Mouse (Mus musculus) neural tube, embryonic 15.5 days (tissue): Measurements from ENCODE around the gene 1700016C15Rik. TPM values are rescaled to one million over a fixed set of nuclear protein-coding genes. Genes with fewer than 3 reads are reported as not detected.

Source experiments
- ATAC-seq: fragments of 200-750 bp; cut with Nextera tagmentation; 2 replicates; pipeline ENCODE4 v1.8.0; 2017; ENCODE audit warnings: mild to moderate bottlenecking, moderate TSS enrichment, moderate library complexity; ENCODE audit not compliant: low FRiP score
- H3K27ac ChIP-seq: fragments of 300-500 bp; sonication (generic); replicated peaks from 2 replicates; pipeline ENCODE4 v1.5.1; 2015; ENCODE audit warnings: mild to moderate bottlenecking, inconsistent platforms
- H3K27me3 ChIP-seq: fragments of 300-500 bp; sonication (generic); replicated peaks from 2 replicates; pipeline ENCODE4 v1.6.1; 2015; ENCODE audit warnings: inconsistent platforms
- H3K36me3 ChIP-seq: fragments of 300-500 bp; sonication (generic); 2 replicates; pipeline ENCODE4 v1.6.1; 2015; ENCODE audit warnings: inconsistent platforms
- H3K4me1 ChIP-seq: fragments of 300-500 bp; sonication (generic); 2 replicates; pipeline ENCODE4 v1.6.1; 2015; ENCODE audit warnings: inconsistent platforms
- H3K4me2 ChIP-seq: fragments of 300-500 bp; sonication (generic); 2 replicates; pipeline ENCODE4 v1.6.1; 2015; ENCODE audit warnings: inconsistent platforms, mild to moderate bottlenecking, moderate library complexity
- H3K4me3 ChIP-seq: fragments of 300-500 bp; sonication (generic); replicated peaks from 2 replicates; pipeline ENCODE4 v1.5.1; 2015; ENCODE audit warnings: mild to moderate bottlenecking, inconsistent platforms
- H3K9ac ChIP-seq: fragments of 300-500 bp; sonication (generic); replicated peaks from 2 replicates; pipeline ENCODE4 v1.6.1; 2015; ENCODE audit warnings: mild to moderate bottlenecking, inconsistent platforms
- H3K9me3 ChIP-seq: fragments of 300-500 bp; sonication (generic); replicated peaks from 2 replicates; pipeline ENCODE4 v1.6.1; 2016; ENCODE audit warnings: inconsistent platforms
- WGBS: fragments of 180-500 bp; shearing (Covaris S2); methylation state at CpG from one replicate; pipeline ENCODE4 v1.1.7; 2015; ENCODE audit warnings: mixed read lengths; 5-methylcytosine and 5-hydroxymethylcytosine counted together
- polyA plus RNA-seq: library from polyadenylated mRNA; unstranded; fragments of >200 nt; fragmentation: Nextera tagmentation; extraction: Ambion mirVana; gene quantifications from 2 replicates; pipeline ENCODE4 v1.2.1, GENCODE M21; 2015

Gene 1700016C15Rik
- polyA plus RNA-seq, 1 experiment from 2014 or later: not detected

- peak overlapping the region; percentile 92 for H3K4me2 ChIP-seq
- peak overlapping the region; percentile 48 for H3K4me3 ChIP-seq
- no peaks in the 10 kb centered on the region for H3K9me3 ChIP-seq
- no peaks in the 10 kb centered on the region for H3K27me3 ChIP-seq
- 0 out of 2 replicates have a peak overlapping the region, but pooled peaks have one; percentile 49 for H3K9ac ChIP-seq
- H3K36me3 ChIP-seq: no peaks in the 10 kb centered on the region
- no peak; the same call in 1 of the 2 replicates for ATAC-seq
- 42% methylated on average over 6 of the region's 6 CpGs for WGBS
- peaks cover 9% of the 10 kb centered on the region; the same call in 1 of the 2 replicates for H3K4me1 ChIP-seq
- H3K27ac ChIP-seq: no peak overlapping the region
These were observed 26.3 kb upstream of the 1700016C15Rik start for GRCm38 (mm10) chr1:177703147-177703807.

GRCm38 (mm10) chr1:177705204-177705603 is 24.4 kb upstream of the 1700016C15Rik start:
- H3K4me1 ChIP-seq: peaks cover 9% of the 10 kb centered on the region; the same call in 1 of the 2 replicates
- no peak overlapping the region for H3K9ac ChIP-seq
- WGBS: 42% methylated on average over 2 of the region's 2 CpGs
- no peak overlapping the region for H3K4me2 ChIP-seq
- H3K36me3 ChIP-seq: no peaks in the 10 kb centered on the region
- ATAC-seq: no peak
- H3K27ac ChIP-seq: no peak overlapping the region
- no peaks in the 10 kb centered on the region for H3K27me3 ChIP-seq
- no peaks in the 10 kb centered on the region for H3K9me3 ChIP-seq
- no peak overlapping the region for H3K4me3 ChIP-seq

GRCm38 (mm10) chr1:177707571-177707970 is 22.0 kb upstream of the 1700016C15Rik start:
- no peak for ATAC-seq
- Histone ChIP-seq H3K4me2 (no peak overlapping the region), H3K27ac (no peak overlapping the region), H3K4me1 (peaks cover 5% of the 10 kb centered on the region; the same call in 1 of the 2 replicates), H3K9ac (no peak overlapping the region), H3K36me3 (no peaks in the 10 kb centered on the region), H3K9me3 (no peaks in the 10 kb centered on the region), H3K4me3 (no peak overlapping the region), H3K27me3 (no peaks in the 10 kb centered on the region)
- WGBS: 83% methylated on average over 1 of the region's 1 CpGs

- WGBS: 72% methylated on average over 4 of the region's 4 CpGs
- Histone ChIP-seq H3K27ac (no peak overlapping the region), H3K9ac (no peak overlapping the region), H3K27me3 (no peaks in the 10 kb centered on the region), H3K36me3 (no peaks in the 10 kb centered on the region), H3K4me3 (no peak overlapping the region), H3K4me2 (no peak overlapping the region), H3K9me3 (no peaks in the 10 kb centered on the region), H3K4me1 (no peaks in the 10 kb centered on the region)
- ATAC-seq: no peak
These were observed 21.0 kb upstream of the 1700016C15Rik start for GRCm38 (mm10) chr1:177708583-177709055.

GRCm38 (mm10) chr1:177711000-177711399 is 18.6 kb upstream of the 1700016C15Rik start:
- H3K4me2 ChIP-seq: no peak overlapping the region
- no peak overlapping the region for H3K27ac ChIP-seq
- no peak for ATAC-seq
- H3K4me3 ChIP-seq: no peak overlapping the region
- 75% methylated on average over 2 of the region's 2 CpGs for WGBS
- no peaks in the 10 kb centered on the region for H3K27me3 ChIP-seq
- no peaks in the 10 kb centered on the region for H3K9me3 ChIP-seq
- H3K9ac ChIP-seq: no peak overlapping the region
- H3K4me1 ChIP-seq: no peaks in the 10 kb centered on the region
- no peaks in the 10 kb centered on the region for H3K36me3 ChIP-seq

GRCm38 (mm10) chr1:177711418-177711817 is 18.2 kb upstream of the 1700016C15Rik start:
- no peak overlapping the region for H3K4me2 ChIP-seq
- 91% methylated on average over 2 of the region's 2 CpGs for WGBS
- no peak overlapping the region for H3K27ac ChIP-seq

GRCm38 (mm10) chr1:177713635-177714396 is 15.8 kb upstream of the 1700016C15Rik start:
- no peak overlapping the region for H3K9ac ChIP-seq
- ATAC-seq: no peak
- no peak overlapping the region for H3K4me3 ChIP-seq
- H3K4me1 ChIP-seq: peaks cover 7% of the 10 kb centered on the region
- 86% methylated on average over 3 of the region's 3 CpGs for WGBS
- no peaks in the 10 kb centered on the region for H3K9me3 ChIP-seq
- H3K27me3 ChIP-seq: no peaks in the 10 kb centered on the region
- no peak overlapping the region for H3K27ac ChIP-seq
- H3K36me3 ChIP-seq: no peaks in the 10 kb centered on the region
- no peak overlapping the region for H3K4me2 ChIP-seq

More at GRCm38 (mm10) chr1:177711418-177711817, 18.2 kb upstream of the 1700016C15Rik start:
- no peak overlapping the region for H3K4me3 ChIP-seq
- no peaks in the 10 kb centered on the region for H3K4me1 ChIP-seq
- ATAC-seq: no peak
- H3K9me3 ChIP-seq: no peaks in the 10 kb centered on the region
- H3K9ac ChIP-seq: no peak overlapping the region
- no peaks in the 10 kb centered on the region for H3K36me3 ChIP-seq
- H3K27me3 ChIP-seq: no peaks in the 10 kb centered on the region

- no peaks in the 10 kb centered on the region for H3K27me3 ChIP-seq
- H3K9me3 ChIP-seq: no peaks in the 10 kb centered on the region
- no peaks in the 10 kb centered on the region for H3K36me3 ChIP-seq
- ATAC-seq: no peak
- no peak overlapping the region for H3K4me2 ChIP-seq
- 94% methylated on average over 5 of the region's 5 CpGs for WGBS
- no peak overlapping the region for H3K27ac ChIP-seq
- no peak overlapping the region for H3K9ac ChIP-seq
- H3K4me3 ChIP-seq: no peak overlapping the region
- peaks cover 11% of the 10 kb centered on the region for H3K4me1 ChIP-seq
These were observed 15.1 kb upstream of the 1700016C15Rik start for GRCm38 (mm10) chr1:177714397-177715012.

- Histone ChIP-seq H3K27ac (no peak overlapping the region), H3K27me3 (no peaks in the 10 kb centered on the region), H3K4me3 (no peak overlapping the region), H3K4me2 (no peak overlapping the region), H3K36me3 (no peaks in the 10 kb centered on the region), H3K9ac (no peak overlapping the region), H3K4me1 (peaks cover 11% of the 10 kb centered on the region), H3K9me3 (no peaks in the 10 kb centered on the region)
- WGBS: 83% methylated on average over 3 of the region's 3 CpGs
- no peak for ATAC-seq
These were observed 13.2 kb upstream of the 1700016C15Rik start for GRCm38 (mm10) chr1:177716448-177716847.

GRCm38 (mm10) chr1:177717057-177717835 is 12.4 kb upstream of the 1700016C15Rik start:
- Histone ChIP-seq H3K9me3 (no peaks in the 10 kb centered on the region), H3K27me3 (no peaks in the 10 kb centered on the region), H3K4me1 (peaks cover 11% of the 10 kb centered on the region), H3K4me3 (no peak overlapping the region), H3K9ac (no peak overlapping the region), H3K4me2 (no peak overlapping the region), H3K27ac (no peak overlapping the region), H3K36me3 (no peaks in the 10 kb centered on the region)
- 76% methylated on average over 7 of the region's 7 CpGs for WGBS
- ATAC-seq: no peak

GRCm38 (mm10) chr1:177718340-177719028 is 11.1 kb upstream of the 1700016C15Rik start:
- H3K27me3 ChIP-seq: no peaks in the 10 kb centered on the region
- no peak overlapping the region for H3K4me3 ChIP-seq
- no peak overlapping the region for H3K27ac ChIP-seq
- no peak overlapping the region for H3K4me2 ChIP-seq
- H3K9ac ChIP-seq: no peak overlapping the region
- H3K36me3 ChIP-seq: no peaks in the 10 kb centered on the region
- 20% methylated on average over 11 of the region's 11 CpGs for WGBS
- H3K9me3 ChIP-seq: no peaks in the 10 kb centered on the region
- no peak for ATAC-seq
- peaks cover 11% of the 10 kb centered on the region for H3K4me1 ChIP-seq
